Mouse (Mus musculus) lung, postnatal 0 days (tissue): ENCODE results near the gene Serf2. TPM values are rescaled to one million over a fixed set of nuclear protein-coding genes. Genes with fewer than 3 reads are reported as not detected.
A peak's percentile ranks its signal among the peaks of the same experiment; 100 is the strongest.

Experiments
- ATAC-seq: fragments of 200-750 bp; cut with Nextera tagmentation; 2 replicates; pipeline ENCODE4 v1.8.0; 2017; ENCODE audit warnings: moderate library complexity
- DNase-seq: peaks from one replicate; pipeline ENCODE4 v3.0.0-alpha.2; 2016; ENCODE audit warnings: low spot score
- H3K27ac ChIP-seq: fragments of 300-500 bp; sonication (generic); 2 replicates; pipeline ENCODE4 v1.5.1; 2014; ENCODE audit warnings: antibody characterized with exemption, mild to moderate bottlenecking, low read length, mixed read lengths
- H3K27me3 ChIP-seq: fragments of 300-500 bp; sonication (generic); replicated peaks from 2 replicates; pipeline ENCODE4 v1.6.1; 2014; ENCODE audit warnings: low read length, mixed read lengths; ENCODE audit not compliant: insufficient read depth
- H3K36me3 ChIP-seq: fragments of 300-500 bp; sonication (generic); 2 replicates; pipeline ENCODE4 v1.6.1; 2014; ENCODE audit warnings: low read length, mixed read lengths; ENCODE audit not compliant: insufficient read depth
- H3K4me1 ChIP-seq: fragments of 300-500 bp; sonication (generic); 2 replicates; pipeline ENCODE4 v1.6.1; 2014; ENCODE audit warnings: antibody characterized with exemption, low read depth, low read length, mixed read lengths; ENCODE audit not compliant: insufficient read depth
- H3K4me2 ChIP-seq: fragments of 300-500 bp; sonication (generic); replicated peaks from 2 replicates; pipeline ENCODE4 v1.6.1; 2014; ENCODE audit warnings: low read depth, mild to moderate bottlenecking, low read length, moderate library complexity, mixed read lengths
- H3K4me3 ChIP-seq: fragments of 300-500 bp; sonication (generic); 2 replicates; pipeline ENCODE4 v1.5.1; 2014; ENCODE audit warnings: low read depth, low read length
- H3K9ac ChIP-seq: fragments of 300-500 bp; sonication (generic); replicated peaks from 2 replicates; pipeline ENCODE4 v1.6.1; 2014; ENCODE audit warnings: low read depth, mild to moderate bottlenecking
- H3K9me3 ChIP-seq: fragments of 300-500 bp; sonication (generic); 2 replicates; pipeline ENCODE4 v1.6.1; 2016; ENCODE audit warnings: low read length, mixed read lengths
- CTCF ChIP-seq: IDR thresholded peaks from 2 replicates; pipeline ENCODE4 v1.5.1; 2016; ENCODE audit warnings: antibody characterized with exemption, mild to moderate bottlenecking
- EP300 ChIP-seq: IDR thresholded peaks from 2 replicates; pipeline ENCODE4 v1.6.1; 2016; ENCODE audit warnings: antibody characterized with exemption, mild to moderate bottlenecking, control low read depth
- WGBS: fragments of 180-500 bp; shearing (Covaris S2); extraction: QIAGEN DNeasy Blood & Tissue Kit; methylation state at CpG from one replicate; pipeline ENCODE4 v1.1.7; 2014; 5-methylcytosine and 5-hydroxymethylcytosine counted together
- polyA plus RNA-seq: library from polyadenylated mRNA; unstranded; fragments of >200 nt; fragmentation: Nextera tagmentation; extraction: Ambion mirVana; gene quantifications from 2 replicates; pipeline ENCODE4 v1.2.1, GENCODE M21; 2015

Gene Serf2
- polyA plus RNA-seq, 1 experiment from 2014 or later, result 470 TPM

- peak overlapping the region; percentile 93 for H3K4me3 ChIP-seq
- H3K9ac ChIP-seq, result peak overlapping the region; percentile 99
- ATAC-seq, result peak; percentile 32
Observed at GRCm38 (mm10) chr2:121414139-121414685, 34.8 kb upstream of the Serf2 start.

GRCm38 (mm10) chr2:121415103-121415502 is 33.9 kb upstream of the Serf2 start:
- TF ChIP-seq CTCF, result no peak
- TF ChIP-seq EP300, result no peak
- Histone ChIP-seq H3K4me2 (peak overlapping the region; percentile 71), H3K4me3 (peak overlapping the region; percentile 93; the same call in 1 of the 2 replicates), H3K9me3 (no peaks in the 10 kb centered on the region), H3K4me1 (peaks cover 16% of the 10 kb centered on the region; the same call in 1 of the 2 replicates), H3K27ac (no peak overlapping the region), H3K27me3 (no peaks in the 10 kb centered on the region), H3K36me3 (no peaks in the 10 kb centered on the region), H3K9ac (no peak overlapping the region)
- DNase-seq, result no peak
- ATAC-seq, result no peak
- 27% methylated on average over 3 of the region's 3 CpGs for WGBS

More at GRCm38 (mm10) chr2:121414139-121414685, 34.8 kb upstream of the Serf2 start:
- peak; percentile 66 for DNase-seq
- Histone ChIP-seq H3K27ac (peak overlapping the region; percentile 97), H3K4me2 (peak overlapping the region; percentile 71), H3K27me3 (no peaks in the 10 kb centered on the region), H3K36me3 (no peaks in the 10 kb centered on the region), H3K4me1 (peaks cover 12% of the 10 kb centered on the region; the same call in 1 of the 2 replicates), H3K9me3 (no peaks in the 10 kb centered on the region)
- no peak for TF ChIP-seq CTCF
- no peak for TF ChIP-seq EP300
- whole genome bisulfite sequencing, result 2% methylated on average over 31 of the region's 32 CpGs

GRCm38 (mm10) chr2:121415591-121415990 is 33.4 kb upstream of the Serf2 start:
- H3K9me3 ChIP-seq, result no peaks in the 10 kb centered on the region
- H3K4me3 ChIP-seq, result no peak overlapping the region
- 68% methylated on average over 3 of the region's 3 CpGs for WGBS
- no peaks in the 10 kb centered on the region for H3K36me3 ChIP-seq
- no peak for DNase-seq
- ATAC-seq, result no peak
- H3K27ac ChIP-seq, result no peak overlapping the region
- H3K9ac ChIP-seq, result no peak overlapping the region
- peak overlapping the region; percentile 71; the same call in 1 of the 2 replicates for H3K4me2 ChIP-seq
- no peak for TF ChIP-seq EP300
- H3K4me1 ChIP-seq, result peaks cover 16% of the 10 kb centered on the region; the same call in 1 of the 2 replicates
- H3K27me3 ChIP-seq, result no peaks in the 10 kb centered on the region

- H3K4me2 ChIP-seq, result no peak overlapping the region
- WGBS, result 79% methylated on average over 6 of the region's 6 CpGs
Observed at GRCm38 (mm10) chr2:121416356-121416755, 32.6 kb upstream of the Serf2 start.

GRCm38 (mm10) chr2:121418476-121418875 is 30.5 kb upstream of the Serf2 start:
- no peak overlapping the region for H3K4me3 ChIP-seq
- peaks cover 16% of the 10 kb centered on the region; the same call in 1 of the 2 replicates for H3K4me1 ChIP-seq
- ATAC-seq (no peak), DNase-seq (peak; percentile 32)
- TF ChIP-seq CTCF (no peak), EP300 (no peak)
- no peak overlapping the region for H3K27ac ChIP-seq
- H3K27me3 ChIP-seq, result no peaks in the 10 kb centered on the region
- H3K36me3 ChIP-seq, result peaks cover 10% of the 10 kb centered on the region; the same call in 1 of the 2 replicates
- WGBS, result 65% methylated on average over 3 of the region's 3 CpGs
- H3K4me2 ChIP-seq, result no peak overlapping the region
- no peak overlapping the region for H3K9ac ChIP-seq
- H3K9me3 ChIP-seq, result no peaks in the 10 kb centered on the region

More at GRCm38 (mm10) chr2:121416356-121416755, 32.6 kb upstream of the Serf2 start:
- H3K36me3 ChIP-seq, result no peaks in the 10 kb centered on the region
- H3K27me3 ChIP-seq, result no peaks in the 10 kb centered on the region
- no peak for ATAC-seq
- DNase-seq, result peak; percentile 16
- H3K4me1 ChIP-seq, result peaks cover 16% of the 10 kb centered on the region; the same call in 1 of the 2 replicates
- H3K27ac ChIP-seq, result no peak overlapping the region
- H3K9ac ChIP-seq, result 0 out of 2 replicates have a peak overlapping the region, but pooled peaks have one; percentile 13
- no peaks in the 10 kb centered on the region for H3K9me3 ChIP-seq
- H3K4me3 ChIP-seq, result no peak overlapping the region
- TF ChIP-seq EP300, result no peak
- TF ChIP-seq CTCF, result no peak

GRCm38 (mm10) chr2:121423166-121423565 is 25.8 kb upstream of the Serf2 start:
- 90% methylated on average over 2 of the region's 2 CpGs for WGBS
- ATAC-seq (no peak), DNase-seq (no peak)
- no peaks in the 10 kb centered on the region for H3K27me3 ChIP-seq
- no peak overlapping the region for H3K9ac ChIP-seq
- H3K36me3 ChIP-seq, result peaks cover 17% of the 10 kb centered on the region
- TF ChIP-seq EP300, result no peak
- no peak for TF ChIP-seq CTCF
- H3K27ac ChIP-seq, result no peak overlapping the region
- no peak overlapping the region for H3K4me3 ChIP-seq
- peaks cover 3% of the 10 kb centered on the region; the same call in 1 of the 2 replicates for H3K4me1 ChIP-seq
- H3K9me3 ChIP-seq, result no peaks in the 10 kb centered on the region
- H3K4me2 ChIP-seq, result no peak overlapping the region
